Mouse (Mus musculus) forebrain, embryonic 16.5 days (tissue): Measurements from ENCODE around the gene Nudt8. TPM values are rescaled to one million over a fixed set of nuclear protein-coding genes. Genes with fewer than 3 reads are reported as not detected.
"Not testable (repeated sequence)": the region's sequence is repeated elsewhere in the genome, so short reads cannot be mapped to it uniquely, and the experiment has no call there.

Experiments used
- ATAC-seq: fragments of 200-750 bp; cut with Nextera tagmentation; 2 replicates; pipeline ENCODE4 v1.8.0; 2017; ENCODE audit warnings: mild to moderate bottlenecking, moderate library complexity
- H3K27ac ChIP-seq: fragments of 300-500 bp; sonication (generic); 2 replicates; pipeline ENCODE4 v1.5.1; 2014; ENCODE audit warnings: low read length, control low read depth
- H3K27me3 ChIP-seq: fragments of 300-500 bp; sonication (generic); replicated peaks from 2 replicates; pipeline ENCODE4 v1.6.1; 2014; ENCODE audit warnings: low read length; ENCODE audit not compliant: control insufficient read depth, insufficient read depth
- H3K36me3 ChIP-seq: fragments of 300-500 bp; sonication (generic); 2 replicates; pipeline ENCODE4 v1.6.1; 2014; ENCODE audit not compliant: control insufficient read depth, insufficient read depth
- H3K4me1 ChIP-seq: fragments of 300-500 bp; sonication (generic); replicated peaks from 2 replicates; pipeline ENCODE4 v1.6.1; 2014; ENCODE audit warnings: low read length; ENCODE audit not compliant: control insufficient read depth, insufficient read depth
- H3K4me2 ChIP-seq: fragments of 300-500 bp; sonication (generic); 2 replicates; pipeline ENCODE4 v1.6.1; 2014; ENCODE audit warnings: mild to moderate bottlenecking, low read length, control low read depth
- H3K4me3 ChIP-seq: fragments of 300-500 bp; sonication (generic); replicated peaks from 2 replicates; pipeline ENCODE4 v1.5.1; 2014; ENCODE audit warnings: mild to moderate bottlenecking, low read length, control low read depth
- H3K9ac ChIP-seq: fragments of 300-500 bp; sonication (generic); replicated peaks from 2 replicates; pipeline ENCODE4 v1.6.1; 2014; ENCODE audit warnings: low read depth, low read length, control low read depth
- H3K9me3 ChIP-seq: fragments of 300-500 bp; sonication (generic); 2 replicates; pipeline ENCODE4 v1.6.1; 2016; ENCODE audit warnings: low read length; ENCODE audit not compliant: control insufficient read depth
- WGBS: fragments of 180-500 bp; shearing (Covaris S2); extraction: QIAGEN DNeasy Blood & Tissue Kit; methylation state at CpG from one replicate; pipeline ENCODE4 v1.1.7; 2014; 5-methylcytosine and 5-hydroxymethylcytosine counted together
- polyA plus RNA-seq: library from polyadenylated mRNA; unstranded; fragments of >200 nt; fragmentation: Nextera tagmentation; extraction: Ambion mirVana; gene quantifications from 2 replicates; pipeline ENCODE4 v1.2.1, GENCODE M21; 2015

The Nudt8 gene
- polyA plus RNA-seq, 1 experiment from 2014 or later = 42.1 TPM

DNA sequence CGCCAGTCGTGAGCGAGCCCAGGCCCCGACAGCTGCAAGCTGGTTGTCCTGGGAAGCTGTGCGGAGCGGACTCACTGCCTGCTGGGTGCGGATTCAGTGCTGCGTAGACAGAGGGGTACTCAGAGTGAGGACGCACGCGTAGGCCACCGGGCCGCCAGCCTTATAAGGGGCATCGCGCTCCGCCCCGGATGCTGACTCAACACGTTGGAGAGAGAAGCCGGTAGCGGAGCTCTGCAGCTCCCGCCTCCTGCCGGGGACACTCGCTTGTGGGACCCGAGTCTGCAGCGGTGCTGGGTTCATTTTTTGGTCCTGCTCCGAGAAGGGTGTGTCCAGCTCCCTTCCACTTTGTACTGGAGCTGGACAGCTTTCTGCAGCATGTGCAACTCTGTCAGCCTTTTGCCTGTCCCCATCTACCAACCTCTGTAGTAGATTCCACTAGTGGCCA is 37.4 kb downstream of the Nudt8 start, which contains the start of gene Gstp1:
Gene Gstp1 (minus strand): TSS at position 198 of the 445 bp plus-strand sequence.
- no peaks in the 10 kb centered on the region for H3K36me3 ChIP-seq
- peak within 1 kb of the TSS; percentile 82 for H3K4me2 ChIP-seq
- H3K9me3 ChIP-seq = no peaks in the 10 kb centered on the region
- under 1% methylated on average over 26 of the region's 26 CpGs for WGBS
- peaks cover 12% of the 10 kb centered on the region; the same call in 1 of the 2 replicates for H3K4me1 ChIP-seq
- peak within 1 kb of the TSS; percentile 47 for H3K27ac ChIP-seq
- ATAC-seq = peak; percentile 94
- H3K9ac ChIP-seq = peak within 1 kb of the TSS; percentile 85
- peak within 1 kb of the TSS; percentile 69 for H3K4me3 ChIP-seq
- H3K27me3 ChIP-seq = no peaks in the 10 kb centered on the region

- H3K27me3 ChIP-seq, H3K4me2 ChIP-seq, H3K36me3 ChIP-seq, H3K4me3 ChIP-seq, H3K9ac ChIP-seq, H3K27ac ChIP-seq, H3K9me3 ChIP-seq, ATAC-seq: not testable (repeated sequence)
- WGBS = 83% methylated on average over 5 of the region's 5 CpGs
- peaks cover 15% of the 10 kb centered on the region for H3K4me1 ChIP-seq
Observed at GRCm38 (mm10) chr19:4040941-4041340, 40.6 kb downstream of the Nudt8 start.

DNA sequence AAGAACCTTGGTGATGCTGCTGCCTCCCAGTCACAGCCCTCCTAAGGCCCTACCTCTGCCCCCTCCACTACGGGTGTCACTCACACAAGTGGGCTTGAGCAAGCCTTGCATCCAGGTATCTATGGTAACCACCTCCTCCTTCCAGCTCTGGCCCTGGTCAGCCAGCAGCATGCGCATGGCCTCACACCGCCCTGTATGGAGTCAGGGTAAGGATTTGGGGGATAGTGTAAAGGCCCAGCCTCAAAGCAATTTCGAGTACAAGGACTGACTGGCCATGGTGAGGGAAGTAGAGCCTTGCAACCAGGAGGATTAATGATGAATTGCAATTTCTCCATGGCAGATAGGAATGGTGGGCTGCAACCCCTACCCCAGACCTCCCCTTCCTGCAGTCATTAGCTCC is 41.1 kb downstream of the Nudt8 start:
- not testable (repeated sequence) for ATAC-seq, H3K36me3 ChIP-seq
- 84% methylated on average over 3 of the region's 4 CpGs for WGBS

GRCm38 (mm10) chr19:4042124-4042523 is 41.7 kb downstream of the Nudt8 start:
- H3K27ac ChIP-seq = no peak overlapping the region
- whole genome bisulfite sequencing = 73% methylated on average over 14 of the region's 14 CpGs
- H3K9me3 ChIP-seq = no peaks in the 10 kb centered on the region
- no peaks in the 10 kb centered on the region for H3K27me3 ChIP-seq
- H3K4me1 ChIP-seq = peaks cover 14% of the 10 kb centered on the region
- H3K9ac ChIP-seq = no peak overlapping the region
- H3K36me3 ChIP-seq = no peaks in the 10 kb centered on the region
- ATAC-seq = no peak
- H3K4me2 ChIP-seq = no peak overlapping the region
- H3K4me3 ChIP-seq = no peak overlapping the region

More for the DNA sequence above, 41.1 kb downstream of the Nudt8 start:
- not testable (repeated sequence) for H3K27me3 ChIP-seq, H3K9me3 ChIP-seq, H3K9ac ChIP-seq, H3K4me3 ChIP-seq, H3K4me2 ChIP-seq, H3K27ac ChIP-seq
- H3K4me1 ChIP-seq = peaks cover 17% of the 10 kb centered on the region

DNA sequence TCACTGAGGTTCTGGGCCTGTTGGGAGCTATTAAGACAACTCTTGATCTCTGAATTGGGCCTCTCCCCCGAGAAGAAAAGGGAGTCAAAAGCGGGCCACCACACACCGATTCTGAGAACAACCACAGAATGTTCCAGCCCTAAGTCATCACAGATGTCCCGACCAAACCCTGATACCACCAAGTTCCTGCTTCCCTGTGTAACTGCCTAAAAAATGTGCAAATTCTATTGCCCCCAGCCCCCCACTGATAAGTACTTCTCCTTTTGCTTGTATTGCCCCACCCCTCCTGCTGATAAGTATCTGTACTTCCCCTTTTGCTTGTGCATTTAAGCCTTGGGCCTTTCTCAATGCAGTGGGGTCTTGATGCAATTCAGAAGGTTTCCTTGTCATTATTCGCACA is 43.7 kb downstream of the Nudt8 start:
- not testable (repeated sequence) for H3K9ac ChIP-seq, H3K4me1 ChIP-seq, H3K36me3 ChIP-seq, H3K9me3 ChIP-seq, H3K27me3 ChIP-seq, H3K27ac ChIP-seq, ATAC-seq, H3K4me2 ChIP-seq, H3K4me3 ChIP-seq
- WGBS = 90% methylated on average over 5 of the region's 5 CpGs

DNA sequence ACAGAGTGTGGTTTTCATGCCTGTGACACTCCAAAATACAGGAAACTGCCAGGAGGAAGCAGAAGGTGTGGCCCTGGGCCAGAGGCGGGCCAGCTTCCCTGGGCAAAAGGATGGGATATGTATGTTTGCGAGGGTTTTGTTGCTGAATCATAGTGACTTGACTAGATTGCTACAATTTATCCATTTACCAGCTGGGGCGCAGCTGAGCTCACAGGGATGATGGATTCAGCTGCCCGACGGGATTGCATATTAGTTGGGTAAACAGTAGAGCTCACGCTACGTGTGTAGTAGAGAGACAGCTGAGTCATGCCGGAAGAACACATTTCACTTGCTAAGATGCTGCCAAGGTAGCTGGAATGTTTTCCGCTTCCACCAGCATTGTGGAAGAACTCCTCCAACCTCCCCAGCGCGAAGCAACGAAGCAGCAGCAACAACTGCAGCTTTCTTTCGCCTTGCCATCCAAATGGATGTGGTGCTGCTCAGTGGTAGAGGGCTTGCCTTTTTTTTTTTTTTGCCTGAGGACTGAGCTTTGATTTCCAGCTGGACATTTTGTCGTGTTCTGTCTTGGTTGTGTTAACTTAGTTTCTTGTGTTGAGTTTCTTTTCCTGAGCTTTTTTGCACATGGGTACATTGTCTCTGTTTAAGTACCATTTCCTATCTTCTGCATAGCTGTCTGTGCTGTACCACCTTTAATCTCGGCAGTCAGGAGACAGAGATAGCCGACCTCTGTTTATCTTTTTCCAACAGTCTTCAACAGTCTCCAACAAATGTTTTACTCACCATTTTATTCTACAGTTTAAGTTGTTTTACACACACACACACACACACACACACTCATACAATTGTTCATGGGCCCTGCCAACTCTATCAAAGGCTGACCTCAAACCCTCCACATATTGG is 45.8 kb downstream of the Nudt8 start, which contains the start of gene Gstp2:
Gene Gstp2 (minus strand): TSS at position 58 of the 900 bp plus-strand sequence.
- Histone ChIP-seq H3K27me3 (no peaks in the 10 kb centered on the region), H3K27ac (no peak within 1 kb of the TSS; the same call in 1 of the 2 replicates), H3K9me3 (no peaks in the 10 kb centered on the region), H3K4me3 (no peak within 1 kb of the TSS), H3K4me1 (peaks cover 7% of the 10 kb centered on the region), H3K9ac (no peak within 1 kb of the TSS), H3K4me2 (peak within 1 kb of the TSS; percentile 28), H3K36me3 (no peaks in the 10 kb centered on the region)
- WGBS = 45% methylated on average over 16 of the region's 16 CpGs
- peak; percentile 50; the same call in 1 of the 2 replicates for ATAC-seq

- H3K9ac ChIP-seq = no peak overlapping the region
- H3K27ac ChIP-seq = no peak overlapping the region
- H3K27me3 ChIP-seq = no peaks in the 10 kb centered on the region
- peaks cover 7% of the 10 kb centered on the region for H3K4me1 ChIP-seq
- H3K36me3 ChIP-seq = no peaks in the 10 kb centered on the region
- no peak for ATAC-seq
- no peak overlapping the region for H3K4me2 ChIP-seq
- no peak overlapping the region for H3K4me3 ChIP-seq
- WGBS = 84% methylated on average over 8 of the region's 8 CpGs
- H3K9me3 ChIP-seq = no peaks in the 10 kb centered on the region
Observed at GRCm38 (mm10) chr19:4046866-4047254, 46.5 kb downstream of the Nudt8 start.

DNA sequence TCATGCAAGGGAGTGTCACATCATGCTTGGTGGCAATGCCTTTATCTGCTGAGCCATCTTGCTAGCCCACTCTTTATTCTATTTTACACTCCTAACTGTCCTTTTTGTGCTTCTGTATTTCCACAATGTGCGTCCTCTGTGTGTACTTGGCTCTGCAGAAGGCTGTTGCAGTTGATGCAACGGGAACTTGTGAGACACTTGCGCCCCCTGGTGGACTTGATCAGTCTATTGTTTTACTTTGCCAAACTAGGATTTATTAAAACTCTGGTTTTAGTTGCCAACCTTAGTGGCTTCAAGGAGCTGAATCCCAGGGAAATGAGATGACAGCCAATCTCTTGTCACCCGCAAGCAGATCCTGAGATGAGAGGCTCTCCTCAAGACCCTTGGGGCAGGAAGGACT is 47.5 kb downstream of the Nudt8 start:
- Histone ChIP-seq H3K36me3 (no peaks in the 10 kb centered on the region), H3K4me3 (no peak overlapping the region), H3K9ac (no peak overlapping the region), H3K9me3 (no peaks in the 10 kb centered on the region), H3K27ac (no peak overlapping the region), H3K4me1 (peaks cover 7% of the 10 kb centered on the region), H3K4me2 (no peak overlapping the region), H3K27me3 (no peaks in the 10 kb centered on the region)
- no peak for ATAC-seq
- WGBS = 9% methylated on average over 4 of the region's 4 CpGs

GRCm38 (mm10) chr19:4049069-4049468 is 48.7 kb downstream of the Nudt8 start:
- H3K9ac ChIP-seq, ATAC-seq, H3K36me3 ChIP-seq, H3K27me3 ChIP-seq, H3K4me3 ChIP-seq, H3K4me1 ChIP-seq, H3K27ac ChIP-seq, H3K9me3 ChIP-seq, H3K4me2 ChIP-seq: not testable (repeated sequence)
- 88% methylated on average over 5 of the region's 5 CpGs for WGBS
